Mouse (Mus musculus) ovary, postnatal 14 days (tissue): ENCODE data around the gene Ssbp4.
A peak's percentile ranks its signal among the peaks of the same experiment; 100 is the strongest.

Experiments
- DNase-seq: peaks from one replicate; pipeline ENCODE4 v3.0.0; 2022; ENCODE audit warnings: low spot score

Ssbp4 gene

GRCm38 (mm10) chr8:70607603-70607897 is 1.1 kb downstream of the Ssbp4 start:
- DNase-seq, result no peak

- no peak for DNase-seq
These were observed 1.7 kb downstream of the Ssbp4 start for GRCm38 (mm10) chr8:70606780-70607602.

GRCm38 (mm10) chr8:70605871-70606779 is 2.5 kb downstream of the Ssbp4 start:
- no peak for DNase-seq

- DNase-seq, result no peak
These were observed 4.1 kb downstream of the Ssbp4 start for GRCm38 (mm10) chr8:70604558-70604957.

GRCm38 (mm10) chr8:70602139-70602811 is 6.4 kb downstream of the Ssbp4 start:
- no peak for DNase-seq

- DNase-seq, result no peak
These were observed 7.4 kb downstream of the Ssbp4 start for GRCm38 (mm10) chr8:70601271-70601649.

GRCm38 (mm10) chr8:70600473-70601270 is 8.0 kb downstream of the Ssbp4 start:
- no peak for DNase-seq

GRCm38 (mm10) chr8:70599507-70600290 is 9.0 kb downstream of the Ssbp4 start:
- DNase-seq, result no peak

GRCm38 (mm10) chr8:70598722-70599121 is 9.9 kb downstream of the Ssbp4 start:
- DNase-seq, result no peak

- DNase-seq, result peak; percentile 77
These were observed 10.4 kb downstream of the Ssbp4 start for GRCm38 (mm10) chr8:70598283-70598682.

- no peak for DNase-seq
These were observed 11.0 kb downstream of the Ssbp4 start for GRCm38 (mm10) chr8:70597417-70598272.

- no peak for DNase-seq
These were observed 11.8 kb downstream of the Ssbp4 start for GRCm38 (mm10) chr8:70596775-70597416.

GRCm38 (mm10) chr8:70596216-70596615 is 12.5 kb downstream of the Ssbp4 start:
- no peak for DNase-seq

GRCm38 (mm10) chr8:70595811-70596210 is 12.9 kb downstream of the Ssbp4 start:
- no peak for DNase-seq

- DNase-seq, result no peak
These were observed 13.8 kb downstream of the Ssbp4 start for GRCm38 (mm10) chr8:70594621-70595564.

GRCm38 (mm10) chr8:70593961-70594609 is 14.6 kb downstream of the Ssbp4 start, which contains the start of gene Isyna1:
Gene Isyna1, plus strand, starts transcription at chr8:70594373.
- peak; percentile 85 for DNase-seq

- no peak for DNase-seq
These were observed 15.5 kb downstream of the Ssbp4 start for GRCm38 (mm10) chr8:70593173-70593572.

GRCm38 (mm10) chr8:70591569-70591968 is 17.1 kb downstream of the Ssbp4 start:
- DNase-seq, result no peak
